In genomic region chr17:34238706-34239105, GRCm38 (mm10) we compare ENCODE assay signal across 9 mouse cellular contexts. TPM values are rescaled to one million over a fixed set of nuclear protein-coding genes. Genes with fewer than 3 reads are reported as not detected.
A peak's percentile ranks its signal among the peaks of the same experiment; 100 is the strongest.
DNase-seq lines count a peak whose midpoint lies in the region; ATAC-seq lines count a peak whose summit lies in the region.
"Had no signal": no experiment of that assay in that cellular context is flagged by ENCODE, and none has a peak within 500 bp of the region (broad histone marks: within the 10 kb centered on the region; RNA-seq: fewer than 3 reads in every experiment).

Gene H2-Ob, plus strand, starts transcription at chr17:34238903.

- no peaks in the 10 kb centered on the region for H3K27me3 ChIP-seq in lung, embryonic 16.5 days (ENCODE audit: control insufficient read depth, insufficient read depth, low read depth, low read length)
- H3K27me3 ChIP-seq: hindbrain, embryonic 15.5 days had no signal

- no peak within 1 kb of the TSS for H3K4me2 ChIP-seq in lung, embryonic 16.5 days (ENCODE audit: low read depth, low read length)
- H3K4me2 ChIP-seq: hindbrain, embryonic 15.5 days had no signal

- no peak for DNase-seq in frontal cortex, postnatal 10 days (ENCODE audit: low spot score in 2 of 2)
- DNase-seq in ovary, postnatal 14 days (ENCODE audit: low spot score), result peak; percentile 24
- DNase-seq in ovary, adult 18-20 months (ENCODE audit: low spot score), result no peak
- peak; percentile 54 to 72 for DNase-seq in thymus, postnatal 10 days (ENCODE audit: low spot score in 2 of 2)
- DNase-seq in embryo, embryonic 11 days, result no peak

- no peaks in the 10 kb centered on the region for H3K9me3 ChIP-seq in lung, embryonic 16.5 days (ENCODE audit: control insufficient read depth, low read length)

- peak; percentile 50; the same call in 1 of the 2 replicates for ATAC-seq in frontal cortex, adult (ENCODE audit: low TSS enrichment)
- ATAC-seq in granulocyte monocyte progenitor cell, adult 5-6 weeks (replicated peaks; ENCODE audit: poor library complexity, severe bottlenecking), result 0 out of 2 replicates have a peak, but pooled peaks have one; percentile 18
- ATAC-seq in lung, embryonic 16.5 days (ENCODE audit: low read depth), result no peak

- 60% methylated on average over 3 of the region's 3 CpGs for WGBS in lung, embryonic 16.5 days

- H3K9ac ChIP-seq in lung, embryonic 16.5 days (ENCODE audit: low read length), result no peak within 1 kb of the TSS
- H3K9ac ChIP-seq: hindbrain, embryonic 15.5 days had no signal

- H3K4me1 ChIP-seq in lung, embryonic 16.5 days (replicated peaks; ENCODE audit: control insufficient read depth, insufficient read depth, low read length), result no peaks in the 10 kb centered on the region
- H3K4me1 ChIP-seq: hindbrain, embryonic 15.5 days had no signal

- H3K4me3 ChIP-seq in lung, embryonic 16.5 days (ENCODE audit: low read length), result no peak within 1 kb of the TSS
- H3K4me3 ChIP-seq: hindbrain, embryonic 15.5 days had no signal

- no peaks in the 10 kb centered on the region for H3K36me3 ChIP-seq in lung, embryonic 16.5 days (ENCODE audit: control insufficient read depth, insufficient read depth, low read length)
- H3K36me3 ChIP-seq: hindbrain, embryonic 15.5 days had no signal

- peak within 1 kb of the TSS; percentile 30 for H3K27ac ChIP-seq in lung, embryonic 16.5 days (ENCODE audit: low read length)
- H3K27ac ChIP-seq: hindbrain, embryonic 15.5 days had no signal

RNA-seq across cellular contexts. Expression of gene H2-Ob, which starts in this region (rescaled TPM):
- 8.3 and 13.9 TPM in 2 replicates for total RNA-seq in granulocyte monocyte progenitor cell, adult 5-6 weeks (2014; fragmentation: Nextera tagmentation)
- 2.1 and 2.3 TPM in 2 replicates for total RNA-seq in granulocyte monocyte progenitor cell, adult 5-6 weeks (2017)
- 0.35 and 0.53 TPM in 2 replicates for polyA plus RNA-seq in lung, embryonic 16.5 days (2015; fragmentation: Nextera tagmentation; extraction: Ambion mirVana)

Comparison
In these comparisons a context has a peak if more than half of its experiments do, and no peak if none do; other contexts are left out.
1. DNase-seq: peak in ovary, postnatal 14 days (single experiment) and thymus, postnatal 10 days (2 of 2); none in frontal cortex, postnatal 10 days (0 of 2), ovary, adult 18-20 months (single experiment) and embryo, embryonic 11 days (single experiment).